Mouse (Mus musculus): ENCODE data around the gene Bach1.

The Bach1 gene

DNA sequence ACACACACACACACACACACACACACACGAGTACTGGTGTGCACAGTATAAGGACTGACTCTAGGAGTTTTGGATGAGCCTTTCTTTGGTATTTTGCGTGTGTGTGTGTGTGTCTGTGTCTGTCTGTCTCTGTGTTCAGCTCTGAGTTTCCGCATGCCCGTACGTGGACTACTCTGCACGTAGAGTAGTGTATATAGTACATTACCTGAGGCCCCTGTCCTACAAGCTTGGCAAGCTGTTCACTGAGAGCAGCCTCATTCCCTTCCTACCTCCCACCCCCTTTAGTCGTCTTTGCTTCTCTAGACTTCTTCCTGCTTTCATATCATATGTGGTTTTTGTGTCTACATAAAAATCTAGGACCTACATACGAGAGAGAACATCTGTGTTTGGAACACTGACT lies 30.0 kb downstream of the Bach1 start:
- TF ChIP-seq NANOG (IDR thresholded peaks at IDR 0.05; ENCODE audit: borderline replicate concordance, low read length) (no peak), CTCF (conservative IDR thresholded peaks at IDR 0.05; ENCODE audit: low read length) (no peak), POU5F1 (IDR thresholded peaks at IDR 0.05; ENCODE audit: borderline replicate concordance, low read length) (no peak)

DNA sequence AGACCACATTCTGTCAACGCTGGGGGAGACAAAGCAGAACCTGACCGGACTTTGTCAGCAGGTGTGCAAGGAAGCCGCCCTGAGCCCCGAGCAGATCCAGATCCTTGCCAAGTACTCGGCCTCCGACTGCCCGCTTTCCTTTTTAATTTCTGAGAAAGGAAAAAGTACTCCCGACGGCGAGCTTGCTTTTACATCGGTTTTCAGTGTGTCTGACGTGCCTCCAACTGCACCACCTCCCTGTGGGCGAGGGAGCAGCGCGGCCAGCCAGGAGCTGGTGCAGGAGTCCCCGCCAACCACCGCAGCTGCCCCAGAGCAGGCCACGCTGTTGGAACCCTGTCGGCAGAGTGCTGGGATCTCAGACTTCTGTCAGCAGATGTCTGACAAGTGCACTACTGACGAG lies 30.7 kb downstream of the Bach1 start:
- peaks cover 34% of the 10 kb centered on the region for H3K36me3 ChIP-seq (ENCODE audit: insufficient read depth, low read length)
- no peaks in the 10 kb centered on the region for H3K27me3 ChIP-seq (ENCODE audit: insufficient read depth, low read length)
- TF ChIP-seq POU5F1 (IDR thresholded peaks at IDR 0.05; ENCODE audit: borderline replicate concordance, low read length) (no peak), NANOG (IDR thresholded peaks at IDR 0.05; ENCODE audit: borderline replicate concordance, low read length) (no peak), CTCF (conservative IDR thresholded peaks at IDR 0.05; ENCODE audit: low read length) (no peak)
- H3K4me3 ChIP-seq (replicated peaks; ENCODE audit: low read length), result peak overlapping the region; percentile 51
- peaks cover 38% of the 10 kb centered on the region for H3K4me1 ChIP-seq (replicated peaks; ENCODE audit: low read depth, low read length)
- no peaks in the 10 kb centered on the region for H3K9me3 ChIP-seq (ENCODE audit: low read length)

More for the DNA sequence above, 30.0 kb downstream of the Bach1 start:
- Histone ChIP-seq H3K27me3 (ENCODE audit: insufficient read depth, low read length) (no peaks in the 10 kb centered on the region), H3K4me3 (replicated peaks; ENCODE audit: low read length) (no peak overlapping the region), H3K36me3 (ENCODE audit: insufficient read depth, low read length) (peaks cover 34% of the 10 kb centered on the region), H3K9me3 (ENCODE audit: low read length) (no peaks in the 10 kb centered on the region), H3K4me1 (replicated peaks; ENCODE audit: low read depth, low read length) (peaks cover 39% of the 10 kb centered on the region)

DNA sequence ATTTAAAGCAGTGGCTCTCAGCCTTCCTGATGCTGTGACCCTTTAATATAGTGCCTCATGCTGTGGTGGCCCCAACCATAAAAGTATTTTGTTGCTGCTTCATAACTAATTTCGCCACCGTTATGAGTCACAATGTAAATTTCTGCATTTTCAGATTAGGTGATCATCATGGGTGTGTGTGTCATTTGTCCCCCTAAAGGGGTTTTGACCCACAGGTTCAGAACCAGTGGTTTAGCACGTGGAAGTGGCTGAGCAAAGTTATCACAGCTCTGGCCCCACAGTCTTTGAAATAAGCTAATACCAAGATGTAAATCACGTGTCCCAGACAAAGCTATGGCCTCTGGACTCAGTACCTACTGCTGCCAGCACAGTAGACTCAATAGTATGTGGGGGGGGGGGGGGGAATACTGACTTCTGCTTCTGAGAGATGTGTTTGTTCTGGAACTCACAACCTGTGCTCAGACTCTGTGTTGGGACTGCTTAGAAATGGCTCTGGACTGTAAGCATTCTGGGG lies 36.2 kb downstream of the Bach1 start:
- Histone ChIP-seq H3K36me3 (ENCODE audit: insufficient read depth, low read length) (peaks cover 13% of the 10 kb centered on the region), H3K4me1 (replicated peaks; ENCODE audit: low read depth, low read length) (peaks cover 8% of the 10 kb centered on the region), H3K27me3 (ENCODE audit: insufficient read depth, low read length) (no peaks in the 10 kb centered on the region), H3K9me3 (ENCODE audit: low read length) (no peaks in the 10 kb centered on the region), H3K4me3 (replicated peaks; ENCODE audit: low read length) (no peak overlapping the region)
- TF ChIP-seq CTCF (conservative IDR thresholded peaks at IDR 0.05; ENCODE audit: low read length) (no peak), POU5F1 (IDR thresholded peaks at IDR 0.05; ENCODE audit: borderline replicate concordance, low read length) (no peak), NANOG (IDR thresholded peaks at IDR 0.05; ENCODE audit: borderline replicate concordance, low read length) (no peak)

DNA sequence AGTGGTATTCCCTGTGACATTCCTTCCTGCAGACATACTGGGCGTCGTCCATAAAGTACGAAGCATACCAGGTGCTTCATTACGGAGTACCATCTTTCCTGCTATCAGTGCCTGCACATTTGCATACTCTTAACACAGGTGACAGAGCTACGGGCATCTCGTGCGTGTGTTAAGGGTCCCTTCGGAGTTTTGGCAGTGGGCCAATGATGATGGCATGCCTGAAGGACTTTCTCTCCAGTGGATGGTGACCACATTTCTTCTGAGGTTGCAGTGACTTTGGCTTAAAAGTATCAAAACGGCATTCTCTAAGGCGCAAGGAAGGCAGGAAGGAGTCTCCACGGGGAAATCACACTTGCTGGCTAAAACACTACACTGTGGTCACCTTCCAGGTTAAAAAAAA lies 37.4 kb downstream of the Bach1 start:
- Histone ChIP-seq H3K27me3 (ENCODE audit: insufficient read depth, low read length) (peaks cover 5% of the 10 kb centered on the region; the same call in 1 of the 2 replicates), H3K9me3 (ENCODE audit: low read length) (no peaks in the 10 kb centered on the region), H3K36me3 (ENCODE audit: insufficient read depth, low read length) (peaks cover 2% of the 10 kb centered on the region), H3K4me3 (replicated peaks; ENCODE audit: low read length) (no peak overlapping the region), H3K4me1 (replicated peaks; ENCODE audit: low read depth, low read length) (peaks cover 8% of the 10 kb centered on the region)
- TF ChIP-seq NANOG (IDR thresholded peaks at IDR 0.05; ENCODE audit: borderline replicate concordance, low read length) (no peak), POU5F1 (IDR thresholded peaks at IDR 0.05; ENCODE audit: borderline replicate concordance, low read length) (no peak), CTCF (conservative IDR thresholded peaks at IDR 0.05; ENCODE audit: low read length) (no peak)

DNA sequence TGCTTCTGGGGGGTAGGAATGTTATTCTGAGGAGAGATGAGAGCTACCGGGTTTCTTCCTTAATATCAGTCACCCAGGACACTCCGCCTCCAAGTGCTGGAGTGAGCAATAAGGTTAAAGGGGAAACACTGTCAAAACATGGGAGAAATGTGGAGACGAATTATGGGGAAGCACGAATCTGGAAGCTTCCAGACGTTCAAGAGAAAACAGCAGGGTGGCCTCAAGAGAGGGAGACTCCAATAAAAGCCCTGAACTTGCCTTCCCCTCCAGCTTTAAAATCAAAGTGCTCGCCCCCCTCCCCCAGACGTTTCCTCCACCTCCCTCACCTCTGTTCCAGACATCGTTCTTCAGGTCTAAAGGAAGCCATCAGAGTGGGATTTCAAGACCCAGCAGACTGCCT lies 38.6 kb downstream of the Bach1 start:
- Histone ChIP-seq H3K36me3 (ENCODE audit: insufficient read depth, low read length) (no peaks in the 10 kb centered on the region), H3K4me3 (replicated peaks; ENCODE audit: low read length) (no peak overlapping the region), H3K27me3 (ENCODE audit: insufficient read depth, low read length) (peaks cover 12% of the 10 kb centered on the region; the same call in 1 of the 2 replicates), H3K4me1 (replicated peaks; ENCODE audit: low read depth, low read length) (peaks cover 8% of the 10 kb centered on the region), H3K9me3 (ENCODE audit: low read length) (no peaks in the 10 kb centered on the region)
- TF ChIP-seq CTCF (conservative IDR thresholded peaks at IDR 0.05; ENCODE audit: low read length), result no peak
- TF ChIP-seq NANOG (IDR thresholded peaks at IDR 0.05; ENCODE audit: borderline replicate concordance, low read length), result no peak
- TF ChIP-seq POU5F1 (IDR thresholded peaks at IDR 0.05; ENCODE audit: borderline replicate concordance, low read length), result no peak

DNA sequence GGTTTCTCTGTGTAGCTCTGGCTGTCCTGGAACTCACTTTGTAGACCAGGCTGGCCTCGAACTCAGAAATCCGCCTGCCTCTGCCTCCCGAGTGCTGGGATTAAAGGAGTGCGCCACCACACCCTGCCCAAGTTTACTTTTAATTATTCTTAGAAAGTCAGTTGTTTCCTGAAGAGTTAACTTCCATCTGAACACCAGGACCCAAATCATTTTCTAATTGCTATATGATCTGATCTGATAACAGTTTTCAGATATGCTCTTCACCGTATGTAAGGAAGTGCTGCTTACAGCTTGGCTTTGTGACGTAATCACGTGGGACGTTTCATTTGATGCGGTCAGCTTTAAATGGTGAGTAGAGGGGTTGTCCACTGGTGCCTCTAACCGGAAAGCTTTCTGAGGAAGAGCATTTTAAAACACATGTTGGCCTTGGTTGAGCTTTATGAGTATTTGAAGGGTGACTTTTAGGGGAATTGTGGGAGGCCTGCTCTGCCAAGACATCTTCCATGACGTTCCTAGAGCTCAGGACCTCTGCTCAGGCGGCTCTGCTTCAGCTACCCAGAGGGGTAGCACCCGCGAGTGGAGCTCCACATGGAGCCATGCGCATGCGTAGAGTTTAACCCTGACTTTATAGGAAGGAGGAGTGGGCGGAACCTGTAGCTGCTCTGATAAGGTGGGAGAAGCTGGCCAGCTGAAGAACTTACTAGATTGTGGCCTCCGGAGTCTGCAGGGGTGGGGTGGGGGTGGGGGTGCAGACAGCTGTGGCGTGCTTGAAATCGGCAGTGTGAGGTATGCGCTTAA lies 39.3 kb downstream of the Bach1 start:
- H3K4me1 ChIP-seq (replicated peaks; ENCODE audit: low read depth, low read length), result peaks cover 8% of the 10 kb centered on the region
- no peak for TF ChIP-seq CTCF (conservative IDR thresholded peaks at IDR 0.05; ENCODE audit: low read length)
- TF ChIP-seq POU5F1 (IDR thresholded peaks at IDR 0.05; ENCODE audit: borderline replicate concordance, low read length), result no peak
- TF ChIP-seq NANOG (IDR thresholded peaks at IDR 0.05; ENCODE audit: borderline replicate concordance, low read length), result no peak

DNA sequence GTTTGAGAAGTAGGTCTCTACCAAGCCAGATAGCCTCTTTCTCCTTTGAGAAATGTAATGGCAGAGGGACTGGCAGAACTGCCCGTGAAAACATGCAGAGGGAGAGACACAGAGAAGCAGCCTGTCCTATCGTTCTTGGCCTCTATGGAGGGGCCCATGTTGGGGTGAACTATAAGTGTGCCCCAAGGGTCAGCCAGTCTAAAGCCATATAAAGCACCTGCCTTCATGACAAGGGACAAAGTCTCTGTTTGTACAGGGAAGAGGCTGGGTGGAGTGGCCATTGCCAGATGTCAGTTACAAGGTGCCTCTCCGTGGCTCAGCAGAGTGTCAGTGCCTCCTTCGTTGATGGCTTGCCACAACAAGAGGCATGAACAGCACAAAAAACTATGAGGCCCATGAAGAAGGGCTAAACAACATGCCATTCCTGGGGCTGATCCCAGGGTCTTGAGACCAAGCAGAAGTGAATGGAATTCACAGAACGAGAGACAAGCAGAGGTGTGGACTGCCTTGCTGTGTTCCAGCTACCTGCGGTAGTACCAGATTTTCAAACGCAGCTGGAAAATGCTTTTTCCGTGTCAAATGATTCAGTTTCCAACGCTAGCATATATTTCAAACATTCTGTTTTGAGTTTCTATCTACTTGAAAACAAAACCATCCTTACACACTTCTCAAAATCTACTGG lies 42.4 kb downstream of the Bach1 start:
- no peak overlapping the region for H3K4me3 ChIP-seq (replicated peaks; ENCODE audit: low read length)
- H3K36me3 ChIP-seq (ENCODE audit: insufficient read depth, low read length), result no peaks in the 10 kb centered on the region
- TF ChIP-seq POU5F1 (IDR thresholded peaks at IDR 0.05; ENCODE audit: borderline replicate concordance, low read length) (no peak), CTCF (conservative IDR thresholded peaks at IDR 0.05; ENCODE audit: low read length) (no peak), NANOG (IDR thresholded peaks at IDR 0.05; ENCODE audit: borderline replicate concordance, low read length) (no peak)
- peaks cover 9% of the 10 kb centered on the region for H3K9me3 ChIP-seq (ENCODE audit: low read length)
- peaks cover 15% of the 10 kb centered on the region for H3K27me3 ChIP-seq (ENCODE audit: insufficient read depth, low read length)
- H3K4me1 ChIP-seq (replicated peaks; ENCODE audit: low read depth, low read length), result peaks cover 8% of the 10 kb centered on the region

More for the DNA sequence above, 39.3 kb downstream of the Bach1 start:
- Histone ChIP-seq H3K36me3 (ENCODE audit: insufficient read depth, low read length) (no peaks in the 10 kb centered on the region), H3K9me3 (ENCODE audit: low read length) (no peaks in the 10 kb centered on the region), H3K27me3 (ENCODE audit: insufficient read depth, low read length) (peaks cover 15% of the 10 kb centered on the region), H3K4me3 (replicated peaks; ENCODE audit: low read length) (no peak overlapping the region; the same call in 1 of the 2 replicates)

DNA sequence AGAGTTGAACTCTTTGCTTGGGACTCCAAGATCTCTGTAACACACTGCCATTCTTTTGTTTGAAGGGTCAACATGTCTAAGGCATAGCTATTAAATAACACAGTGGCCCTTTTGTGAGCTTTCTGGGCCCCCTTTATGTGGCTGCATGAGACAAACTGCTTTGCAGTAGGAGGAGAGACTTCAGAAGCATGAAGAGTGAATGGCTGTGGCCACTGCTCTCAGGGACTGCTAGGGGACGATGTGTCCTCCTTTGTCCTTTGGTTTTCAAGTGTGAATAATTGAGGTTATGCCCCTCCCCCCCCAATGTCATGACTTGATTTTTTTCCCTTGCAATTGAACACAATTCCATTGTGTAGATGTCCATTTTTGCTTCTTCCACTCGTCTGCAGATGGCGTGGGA lies 44.9 kb downstream of the Bach1 start:
- peaks cover 1% of the 10 kb centered on the region; the same call in 1 of the 2 replicates for H3K4me1 ChIP-seq (replicated peaks; ENCODE audit: low read depth, low read length)
- H3K9me3 ChIP-seq (ENCODE audit: low read length), result peaks cover 9% of the 10 kb centered on the region
- H3K4me3 ChIP-seq (replicated peaks; ENCODE audit: low read length), result no peak overlapping the region
- no peaks in the 10 kb centered on the region for H3K36me3 ChIP-seq (ENCODE audit: insufficient read depth, low read length)
- H3K27me3 ChIP-seq (ENCODE audit: insufficient read depth, low read length), result peaks cover 15% of the 10 kb centered on the region
- TF ChIP-seq NANOG (IDR thresholded peaks at IDR 0.05; ENCODE audit: borderline replicate concordance, low read length) (no peak), CTCF (conservative IDR thresholded peaks at IDR 0.05; ENCODE audit: low read length) (no peak), POU5F1 (IDR thresholded peaks at IDR 0.05; ENCODE audit: borderline replicate concordance, low read length) (no peak)

Data from E14TG2a.4 (cell line).